Mouse (Mus musculus) left cerebral cortex, adult 9 months (tissue): ENCODE measurements around the gene Odf3l2.

ENCODE experiments used
- DNase-seq, 2 experiments: peaks; one replicate each; pipeline ENCODE4 v3.0.0; 2022; ENCODE audit warnings: low spot score in 2 of 2

Odf3l2 gene

GRCm38 (mm10) chr10:79670071-79670888, 24.7 kb upstream of the Odf3l2 start:
- no peak for DNase-seq

GRCm38 (mm10) chr10:79669576-79670057, 24.1 kb upstream of the Odf3l2 start:
- DNase-seq, result peak in 1 of 2 experiments; percentile 78

GRCm38 (mm10) chr10:79668771-79669575, 23.4 kb upstream of the Odf3l2 start, which contains the start of gene Tpgs1:
Gene Tpgs1, plus strand, starts transcription at chr10:79669369.
- peak; percentile 90 to 95 for DNase-seq

GRCm38 (mm10) chr10:79668076-79668475, 22.5 kb upstream of the Odf3l2 start:
- DNase-seq, result no peak

- DNase-seq, result no peak
Measured at GRCm38 (mm10) chr10:79666493-79666892, 21.0 kb upstream of the Odf3l2 start.

- DNase-seq, result no peak
Measured at GRCm38 (mm10) chr10:79665051-79665450, 19.5 kb upstream of the Odf3l2 start.

GRCm38 (mm10) chr10:79664131-79664665, 18.7 kb upstream of the Odf3l2 start, which contains the start of gene Madcam1:
Gene Madcam1, plus strand, starts transcription at chr10:79664559.
- peak in 1 of 2 experiments; percentile 65 for DNase-seq

- no peak for DNase-seq
Measured at GRCm38 (mm10) chr10:79661861-79662260, 16.3 kb upstream of the Odf3l2 start.

- DNase-seq, result no peak
Measured at GRCm38 (mm10) chr10:79660298-79660697, 14.8 kb upstream of the Odf3l2 start.

GRCm38 (mm10) chr10:79658829-79659228, 13.3 kb upstream of the Odf3l2 start:
- no peak for DNase-seq

GRCm38 (mm10) chr10:79654946-79655395, 9.4 kb upstream of the Odf3l2 start:
- peak in 1 of 2 experiments; percentile 39 for DNase-seq

- DNase-seq, result no peak
Measured at GRCm38 (mm10) chr10:79652789-79653188, 7.3 kb upstream of the Odf3l2 start.

- DNase-seq, result peak in 1 of 2 experiments; percentile 87
Measured at GRCm38 (mm10) chr10:79649070-79649751, 3.7 kb upstream of the Odf3l2 start.

GRCm38 (mm10) chr10:79638486-79639204, 6.9 kb downstream of the Odf3l2 start:
- peak in 1 of 2 experiments; percentile 62 for DNase-seq

- DNase-seq, result peak in 1 of 2 experiments; percentile 83
Measured at GRCm38 (mm10) chr10:79637128-79638110, 8.1 kb downstream of the Odf3l2 start, which contains the start of gene Shc2. Gene Shc2, minus strand, starts transcription at chr10:79637918.

- DNase-seq, result no peak
Measured at GRCm38 (mm10) chr10:79636287-79636686, 9.3 kb downstream of the Odf3l2 start.

GRCm38 (mm10) chr10:79633006-79633777, 12.3 kb downstream of the Odf3l2 start:
- peak in 1 of 2 experiments; percentile 48 for DNase-seq

GRCm38 (mm10) chr10:79631432-79631831, 14.1 kb downstream of the Odf3l2 start:
- peak in 1 of 2 experiments; percentile 84 for DNase-seq
